Mouse (Mus musculus): ENCODE measurements around the gene Polr3h.

Gene Polr3h

DNA sequence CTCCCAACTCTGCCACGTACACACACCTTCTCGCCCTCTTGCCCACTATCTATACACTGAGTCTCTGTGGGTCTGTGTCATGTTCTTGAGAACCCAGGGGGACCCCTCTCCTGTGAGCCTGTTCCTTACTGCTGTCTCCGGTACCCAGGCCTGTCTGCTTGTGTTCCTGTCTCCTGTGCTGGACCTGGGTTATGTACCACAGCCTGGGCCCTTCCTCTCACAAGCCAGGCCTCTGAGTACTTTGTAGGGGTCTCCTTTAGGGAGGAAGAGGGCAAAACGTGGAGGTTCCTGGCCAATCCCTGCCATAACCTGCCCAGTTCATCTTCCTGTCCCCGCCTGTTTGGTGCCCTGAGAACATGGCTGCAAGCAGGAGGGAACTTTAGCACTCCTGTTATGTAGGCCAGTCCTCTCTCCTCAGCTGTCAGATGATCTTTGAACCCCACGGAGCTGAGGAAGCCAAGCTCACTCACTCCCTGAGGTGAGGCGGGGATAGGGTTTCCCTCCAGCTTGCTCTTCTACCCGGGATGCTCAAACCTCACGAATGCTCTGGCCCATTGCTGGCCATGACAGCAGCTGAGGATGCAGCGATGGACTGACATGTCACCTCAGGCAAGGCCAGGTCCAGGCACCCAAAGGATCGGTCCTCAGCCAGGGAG, 23.6 kb upstream of the Polr3h start:
- DNase-seq (ENCODE audit: low spot score), result no peak

DNA sequence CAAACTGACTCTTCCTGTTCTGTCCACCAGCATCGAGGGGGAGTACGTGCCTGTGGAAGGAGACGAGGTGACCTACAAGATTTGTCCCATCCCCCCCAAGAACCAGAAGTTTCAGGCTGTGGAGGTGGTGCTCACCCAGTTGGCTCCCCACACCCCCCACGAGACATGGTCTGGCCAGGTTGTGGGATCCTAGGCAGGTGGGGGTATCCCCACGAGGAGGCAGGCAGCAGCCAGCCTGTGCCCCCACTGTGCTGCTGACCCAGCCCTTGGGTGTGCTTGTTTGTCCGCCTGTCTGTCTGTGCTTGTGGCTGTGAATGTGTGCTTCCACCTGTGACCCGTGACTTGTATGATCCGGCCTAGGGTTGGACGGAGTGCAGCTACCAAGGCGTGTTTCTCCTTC, 23.0 kb upstream of the Polr3h start:
- DNase-seq (ENCODE audit: low spot score), result no peak

DNA sequence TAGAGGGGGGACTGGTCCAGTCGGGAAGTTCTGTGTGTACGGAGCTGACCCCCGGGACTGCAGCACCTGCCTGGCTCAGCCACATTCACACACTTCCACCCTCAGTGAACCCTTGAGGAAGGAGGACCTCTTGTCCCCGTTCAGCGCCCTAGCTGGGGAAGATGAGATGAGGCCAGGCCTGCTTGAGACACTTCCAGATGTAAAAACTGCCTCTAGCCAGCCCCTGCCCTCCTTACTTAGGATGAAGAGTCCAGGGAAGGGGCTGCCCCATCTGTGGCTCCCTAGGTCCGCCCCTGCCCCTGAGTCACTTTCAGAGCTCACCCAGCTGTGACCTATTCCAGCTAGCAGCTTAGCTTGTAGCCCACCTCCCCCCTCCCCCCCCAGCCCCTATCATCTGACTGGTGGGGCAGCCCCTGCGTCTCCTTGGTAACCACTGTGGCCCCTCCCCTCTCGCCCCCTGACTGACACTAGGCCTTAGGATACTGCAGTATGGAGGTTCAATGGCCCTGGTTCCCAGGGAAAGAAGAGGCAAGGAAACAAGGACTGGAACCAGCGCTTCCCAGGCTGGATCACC, 17.2 kb upstream of the Polr3h start:
- DNase-seq (ENCODE audit: low spot score), result peak; percentile 82

DNA sequence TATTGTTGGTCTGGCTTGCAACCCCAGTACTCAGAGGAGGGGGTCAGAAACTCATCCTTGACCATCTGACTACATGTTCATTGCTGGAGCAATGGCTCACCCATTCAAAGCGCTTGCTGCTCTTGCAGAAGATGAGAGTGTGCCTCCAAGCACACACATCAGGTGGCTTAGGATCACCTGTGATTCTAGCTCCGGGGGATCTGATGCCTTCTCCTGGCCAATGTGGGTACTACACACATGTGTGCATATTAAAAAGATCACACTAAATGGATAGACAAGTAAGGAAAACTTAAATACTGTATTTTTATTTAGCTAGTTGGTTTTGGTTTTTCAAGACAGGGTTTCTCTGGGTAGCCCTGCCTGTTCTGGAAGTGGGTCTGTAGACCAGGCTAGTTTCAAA, 15.0 kb upstream of the Polr3h start:
- DNase-seq (ENCODE audit: low spot score), result no peak

DNA sequence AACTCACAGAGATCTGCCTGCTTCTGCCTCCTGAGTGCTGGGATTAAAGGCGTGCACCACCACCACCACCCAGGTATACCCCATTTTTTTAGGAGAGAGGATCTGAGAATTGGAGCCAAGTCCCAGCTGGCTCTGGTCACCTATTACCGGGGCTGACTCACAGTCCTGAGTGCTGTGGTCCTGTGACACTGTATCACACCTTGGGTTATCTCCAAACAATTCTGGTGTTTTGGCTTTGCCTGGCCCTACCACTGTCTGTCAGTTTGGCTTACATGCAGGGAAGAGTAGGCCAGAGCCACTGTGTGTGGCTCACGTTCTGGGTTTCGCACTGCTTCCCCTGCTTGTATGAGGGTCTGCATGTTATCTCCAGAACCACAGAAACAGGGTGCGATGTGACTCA, 14.2 kb upstream of the Polr3h start:
- no peak for DNase-seq (ENCODE audit: low spot score)

DNA sequence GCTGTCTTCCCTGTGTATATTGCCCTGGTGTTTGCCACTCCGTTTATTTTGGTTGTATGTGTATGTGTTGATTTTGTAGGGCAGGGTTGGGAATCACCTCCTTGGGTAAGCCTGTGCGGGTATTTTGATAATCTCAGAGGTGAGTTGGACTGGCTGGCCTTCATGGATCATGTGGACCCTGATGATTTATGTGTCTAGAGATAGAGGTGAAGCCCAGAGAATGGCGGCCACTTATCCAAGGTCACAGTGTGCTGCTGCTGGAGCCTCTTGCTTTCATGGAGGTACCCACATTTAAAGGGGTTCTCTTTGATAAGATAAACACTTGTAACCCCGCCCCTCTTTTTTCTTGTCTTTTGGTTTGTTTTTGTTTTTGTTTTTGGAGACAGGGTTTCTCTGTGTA, 13.7 kb upstream of the Polr3h start:
- no peak for DNase-seq (ENCODE audit: low spot score)

DNA sequence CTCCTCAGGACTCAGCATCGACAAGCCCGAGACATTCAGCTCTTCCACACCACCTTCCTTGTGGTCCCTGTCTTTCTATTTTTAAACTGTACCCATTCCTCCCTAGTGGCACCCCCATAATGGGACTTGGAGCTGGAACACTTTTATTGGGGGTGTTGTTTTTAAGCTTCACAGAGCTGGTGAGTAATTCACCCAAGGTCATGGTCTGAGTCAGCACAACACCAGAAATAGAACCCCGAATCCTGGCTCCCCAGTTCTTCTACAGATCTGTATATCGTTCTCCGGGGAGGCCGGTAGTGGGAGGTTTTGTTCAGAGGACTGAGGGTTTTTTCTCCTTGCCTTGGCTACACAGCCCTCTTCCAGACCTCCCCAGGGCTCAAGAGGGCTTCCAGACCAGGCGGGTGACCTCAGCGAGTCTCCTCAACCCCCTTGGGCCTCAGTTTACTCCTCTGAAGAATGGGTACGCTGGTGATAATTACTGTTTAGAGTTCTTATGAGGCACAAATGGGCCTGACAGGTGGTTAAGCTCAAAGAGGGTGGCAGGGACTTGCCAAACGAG, 13.2 kb upstream of the Polr3h start:
- no peak for DNase-seq (ENCODE audit: low spot score)

DNA sequence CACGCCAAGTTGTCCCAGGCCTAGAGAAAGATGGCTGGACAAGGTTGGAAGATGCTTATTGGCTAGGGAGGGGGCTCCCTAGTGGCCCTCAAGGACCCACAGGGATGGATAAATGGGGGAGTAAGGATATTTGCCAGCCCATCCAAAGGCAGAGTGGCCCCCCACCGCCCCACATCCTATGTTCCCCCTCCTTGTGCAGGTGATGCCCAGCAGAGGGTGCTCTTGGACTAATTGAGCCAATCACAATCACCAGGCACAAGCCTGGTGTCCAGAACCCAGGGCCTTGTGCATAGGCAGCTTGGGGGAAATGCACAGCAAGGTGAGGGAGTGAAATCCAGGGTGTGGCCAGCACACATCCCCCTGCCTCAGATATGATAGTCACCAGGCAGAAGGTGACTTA, 12.2 kb upstream of the Polr3h start:
- DNase-seq (ENCODE audit: low spot score), result peak; percentile 77

DNA sequence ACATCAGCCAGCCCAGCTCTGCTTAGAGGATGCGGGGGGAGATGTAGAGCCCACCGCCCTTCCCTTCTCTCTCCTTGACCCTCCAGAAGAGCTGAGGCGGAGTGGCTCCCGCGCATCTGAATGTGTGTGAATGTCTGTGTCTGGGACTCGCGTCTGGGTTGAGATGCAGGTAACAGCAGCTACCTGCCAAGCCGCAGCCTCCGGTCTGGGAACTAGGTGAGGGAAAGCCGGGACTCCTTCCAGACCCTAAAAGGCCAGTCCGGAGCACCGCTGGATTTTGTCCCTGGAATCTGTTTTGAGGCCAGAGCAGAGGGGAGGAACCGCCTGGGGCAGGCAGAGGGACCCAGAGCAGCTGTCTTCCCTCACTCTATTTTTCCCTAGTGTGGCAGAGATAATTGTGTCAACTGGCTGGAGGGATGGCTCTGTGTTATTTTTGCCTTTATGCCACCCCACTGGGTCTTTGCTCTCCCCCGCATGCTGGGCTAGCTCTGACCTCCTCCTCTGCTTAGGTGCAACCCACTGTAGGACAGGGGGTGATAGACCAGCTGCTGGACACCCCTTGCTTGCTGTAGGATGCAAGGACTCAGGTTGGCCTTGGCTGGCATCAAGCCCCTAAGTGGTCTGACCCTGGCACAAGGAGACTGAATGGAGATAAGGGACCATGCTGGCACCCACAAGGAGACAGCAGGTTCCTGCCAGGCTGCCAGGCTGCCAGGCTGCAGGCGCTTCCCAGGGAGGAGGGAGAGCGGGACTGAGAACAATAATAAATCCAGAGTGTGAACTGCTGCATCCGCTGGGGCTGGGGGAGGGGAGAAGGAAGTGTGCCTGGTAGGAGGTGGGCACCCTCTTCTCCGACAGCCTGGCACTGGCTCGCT, 11.3 kb upstream of the Polr3h start:
- DNase-seq (ENCODE audit: low spot score), result peak; percentile 44

DNA sequence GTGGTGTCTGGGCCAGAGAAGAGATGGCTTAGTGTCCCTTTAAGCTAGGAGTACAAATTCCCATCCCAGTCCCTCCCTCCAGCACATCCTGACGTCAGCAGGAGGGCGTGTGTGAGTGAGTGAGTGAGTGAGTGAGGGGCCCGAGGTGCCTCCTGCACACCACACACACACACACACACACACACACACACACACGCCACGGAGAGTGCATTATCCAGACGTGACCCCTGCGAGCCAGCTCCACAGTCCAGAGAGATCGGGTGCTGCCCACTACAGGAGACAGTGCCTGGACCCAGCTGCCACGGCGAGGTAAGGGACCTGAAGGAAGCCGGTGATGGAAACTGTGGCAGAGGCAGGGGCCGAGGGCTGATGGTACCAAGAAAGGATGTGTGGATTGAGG, 10.6 kb upstream of the Polr3h start, which contains the start of gene Csdc2:
TSS of gene Csdc2 (plus strand) at position 81 of the 400 bp plus-strand sequence.
- peak; percentile 81 for DNase-seq (ENCODE audit: low spot score)

DNA sequence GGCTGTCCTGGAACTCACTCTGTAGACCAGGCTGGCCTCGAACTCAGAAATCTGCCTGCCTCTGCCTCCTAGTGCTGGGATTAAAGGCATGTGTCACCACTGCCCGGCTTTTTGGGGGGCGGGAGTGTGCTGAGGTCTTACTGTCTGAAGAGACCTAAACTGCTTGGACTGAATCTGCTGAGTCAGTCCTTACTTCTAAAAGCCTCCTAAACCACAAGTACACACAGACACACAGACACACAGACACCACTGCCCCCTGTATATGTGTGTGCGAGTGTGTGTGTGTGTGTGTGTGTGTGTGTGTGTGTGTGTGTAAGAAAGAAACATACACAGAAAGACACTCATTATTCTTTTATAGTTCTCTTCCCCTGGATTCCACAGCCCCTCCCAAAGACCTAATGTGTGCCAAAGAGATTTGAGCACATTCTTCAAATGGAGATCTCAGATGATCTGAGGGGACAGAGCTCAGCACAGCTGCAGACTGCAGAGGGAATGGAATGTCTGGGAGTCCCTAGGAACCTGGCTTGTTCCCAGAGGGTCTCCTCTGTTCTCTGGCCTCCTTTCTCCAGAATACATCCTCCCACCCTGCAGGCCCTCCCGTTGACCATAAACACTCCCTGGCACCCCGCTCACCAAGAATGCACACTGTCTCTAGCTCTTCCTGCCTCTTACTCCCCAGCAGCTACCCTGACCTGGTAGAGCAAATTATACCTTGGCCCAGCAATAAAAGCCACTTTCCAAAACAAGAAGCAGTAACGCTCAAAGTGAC, 10.0 kb upstream of the Polr3h start:
- no peak for DNase-seq (ENCODE audit: low spot score)

DNA sequence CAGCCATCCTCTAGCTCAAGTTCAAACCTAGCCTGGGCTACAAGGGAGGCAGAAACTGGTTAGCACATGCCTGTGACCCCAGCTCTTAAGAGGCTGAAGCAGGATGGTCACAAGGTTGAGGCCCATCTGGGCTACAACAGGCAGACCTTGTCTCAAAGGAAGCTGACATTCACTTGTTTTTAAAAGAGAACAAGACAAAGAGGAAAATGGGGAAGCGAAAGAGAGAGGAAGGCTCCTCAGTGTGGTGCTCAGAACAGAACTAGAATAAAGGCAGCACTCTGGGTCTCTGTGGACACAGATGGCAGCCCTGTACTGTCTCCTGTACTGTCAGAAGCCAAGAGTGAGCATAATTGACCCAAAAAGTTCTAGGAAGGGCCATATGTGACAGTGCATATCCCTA, 7.9 kb upstream of the Polr3h start:
- DNase-seq (ENCODE audit: low spot score), result no peak

DNA sequence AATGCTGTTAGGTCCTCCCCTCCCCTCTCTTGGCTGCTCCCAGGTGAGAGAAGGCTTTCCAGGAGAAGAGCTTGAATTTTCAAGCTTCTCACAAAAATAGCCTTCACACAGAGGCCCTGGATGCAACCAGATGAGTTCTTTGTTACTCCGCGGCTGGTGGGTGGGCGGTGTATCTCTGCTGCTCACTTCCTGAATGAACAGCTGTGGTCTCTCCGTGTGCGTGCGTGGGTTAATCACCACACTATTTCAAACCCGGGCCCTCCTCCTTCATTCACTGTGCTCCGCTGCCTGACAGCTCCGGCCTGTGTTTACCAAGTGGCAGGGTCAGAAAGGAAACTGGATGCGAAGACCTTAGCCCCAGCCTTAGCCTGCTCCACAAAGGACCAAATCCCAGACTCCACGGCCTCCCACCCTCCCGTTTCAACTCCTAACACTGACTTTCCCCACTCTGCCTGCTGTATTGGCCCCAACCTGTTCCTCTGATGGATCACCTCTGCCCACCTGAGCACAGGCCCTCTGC, 7.0 kb upstream of the Polr3h start:
- DNase-seq (ENCODE audit: low spot score), result no peak

DNA sequence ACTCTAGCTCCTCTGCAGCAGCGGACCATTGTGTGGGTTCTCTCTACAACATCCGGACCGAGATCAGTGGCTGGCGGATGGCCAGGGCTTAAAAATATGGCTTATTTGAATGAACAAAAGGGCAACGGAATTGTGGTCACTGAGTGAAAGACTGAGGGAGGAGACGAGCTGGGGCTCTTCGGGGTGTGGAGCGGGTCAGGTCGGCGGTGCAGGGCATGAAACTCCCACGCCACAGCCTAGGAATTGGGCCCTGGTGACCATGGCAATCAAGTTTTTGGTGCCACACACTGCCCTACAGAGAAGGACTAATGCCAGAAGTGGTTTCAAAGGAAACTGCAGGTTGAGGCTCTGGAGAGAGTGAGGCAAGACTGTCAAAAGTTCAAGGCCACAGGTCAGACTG, 2.2 kb upstream of the Polr3h start:
- DNase-seq (ENCODE audit: low spot score), result no peak

DNA sequence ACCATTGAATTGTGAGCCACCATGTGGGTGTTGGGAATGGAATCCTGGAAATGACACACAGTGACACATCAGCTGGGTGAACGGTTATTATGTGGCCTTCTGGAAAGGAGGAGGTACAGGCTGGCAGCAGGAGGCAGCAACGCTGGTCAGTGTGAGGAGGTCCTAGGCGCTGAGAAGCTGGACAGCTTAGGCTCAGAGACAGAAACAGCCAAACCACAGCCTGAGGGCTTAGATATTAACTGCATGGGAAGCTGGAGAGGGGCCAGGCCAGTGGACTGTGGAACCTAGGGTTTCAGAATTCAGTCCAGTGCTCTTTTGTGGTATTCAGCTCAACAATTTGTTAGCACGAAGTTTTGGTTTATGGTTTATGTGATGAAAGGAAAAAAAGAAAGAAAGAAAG, 1.7 kb upstream of the Polr3h start:
- no peak for DNase-seq (ENCODE audit: low spot score)

DNA sequence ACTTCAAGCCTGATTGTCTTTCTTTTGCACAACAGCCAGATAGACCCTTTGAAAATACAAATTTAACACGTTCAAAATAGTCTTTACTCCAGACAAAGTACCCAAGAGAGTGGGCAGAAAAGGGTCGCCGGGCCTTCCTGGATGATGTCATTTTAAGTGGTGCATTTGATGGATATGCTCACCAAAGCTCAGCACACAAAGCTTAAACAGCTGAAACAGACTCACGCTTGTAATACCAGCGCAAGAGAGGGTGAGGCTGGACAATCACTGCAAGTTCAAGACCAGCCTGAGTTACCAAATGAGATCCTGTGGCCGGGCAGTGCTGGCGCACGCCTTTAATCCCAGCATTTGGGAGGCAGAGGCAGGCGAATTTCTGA, 394 bp upstream of the Polr3h start:
- no peak for DNase-seq (ENCODE audit: low spot score)

DNA sequence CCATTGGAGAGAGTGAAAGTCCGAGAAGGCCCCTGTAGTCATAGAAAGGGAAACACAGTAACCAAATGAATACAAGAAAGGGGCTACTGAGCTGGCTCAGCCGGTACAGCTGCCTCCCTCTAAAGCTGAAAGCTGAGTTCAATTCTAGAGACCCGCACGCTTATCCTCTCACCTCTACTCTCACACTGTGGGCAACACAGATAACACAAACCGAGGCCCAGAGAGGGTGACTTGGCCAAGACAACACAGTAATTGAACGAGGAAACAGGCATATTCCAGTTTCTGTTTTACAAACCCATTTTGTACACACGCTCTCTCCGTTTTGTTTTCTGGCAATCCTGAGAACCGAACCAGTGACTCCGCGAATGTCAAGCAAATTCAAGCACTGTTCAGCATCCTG, 1.1 kb downstream of the Polr3h start:
- no peak for DNase-seq (ENCODE audit: low spot score)

DNA sequence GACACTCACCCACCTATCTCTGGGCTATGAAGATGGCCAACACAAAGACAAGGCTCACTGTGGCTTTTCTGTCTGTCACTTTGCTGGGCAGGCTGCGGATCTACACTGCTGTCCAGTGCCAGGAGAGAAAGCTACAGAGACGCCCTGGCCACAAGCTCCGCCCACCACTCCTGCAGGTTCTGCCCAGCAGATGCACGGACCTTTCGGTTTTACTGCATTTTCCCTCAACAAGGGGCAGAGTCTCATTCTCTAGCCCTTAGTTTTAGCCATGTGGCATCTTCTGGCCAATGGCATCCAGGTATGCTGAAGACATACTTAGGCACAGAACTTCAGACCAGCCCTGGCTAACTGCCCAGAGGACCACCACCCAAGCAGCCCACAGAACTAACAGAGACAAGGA, 4.8 kb downstream of the Polr3h start:
- DNase-seq (ENCODE audit: low spot score), result no peak

DNA sequence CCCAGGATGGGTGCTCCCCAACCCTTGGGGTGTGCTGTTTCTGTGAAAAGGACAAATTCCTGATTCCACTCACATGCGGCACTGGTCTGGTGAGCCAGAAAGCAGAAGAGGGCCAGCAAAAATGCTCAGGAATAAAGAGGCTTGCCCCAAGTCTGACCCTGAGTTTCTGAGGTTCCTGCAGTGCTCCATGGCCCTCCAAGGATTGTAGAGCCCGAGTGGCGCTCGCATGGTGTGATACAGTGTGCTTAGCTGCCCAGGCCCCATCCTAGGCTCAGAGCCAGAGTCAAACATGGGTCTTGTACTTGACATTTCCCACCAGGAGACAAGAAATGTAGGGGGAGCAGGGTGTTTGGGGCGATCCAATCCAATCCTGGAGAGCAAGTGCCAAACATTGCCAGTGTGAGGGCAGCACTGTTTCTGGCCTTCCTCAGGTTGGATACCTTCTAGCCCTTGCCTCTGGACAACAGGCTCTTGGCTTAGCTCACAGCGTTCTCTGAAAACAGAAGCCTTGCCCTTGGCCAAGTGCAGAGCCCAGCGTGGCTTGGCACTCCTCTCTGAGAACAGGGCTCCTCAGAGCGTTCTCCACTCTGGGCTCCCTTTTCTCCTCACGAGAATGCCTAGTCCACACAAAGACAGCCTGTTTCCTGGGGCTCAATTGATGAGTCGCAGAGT, 5.4 kb downstream of the Polr3h start:
- DNase-seq (ENCODE audit: low spot score), result no peak

DNA sequence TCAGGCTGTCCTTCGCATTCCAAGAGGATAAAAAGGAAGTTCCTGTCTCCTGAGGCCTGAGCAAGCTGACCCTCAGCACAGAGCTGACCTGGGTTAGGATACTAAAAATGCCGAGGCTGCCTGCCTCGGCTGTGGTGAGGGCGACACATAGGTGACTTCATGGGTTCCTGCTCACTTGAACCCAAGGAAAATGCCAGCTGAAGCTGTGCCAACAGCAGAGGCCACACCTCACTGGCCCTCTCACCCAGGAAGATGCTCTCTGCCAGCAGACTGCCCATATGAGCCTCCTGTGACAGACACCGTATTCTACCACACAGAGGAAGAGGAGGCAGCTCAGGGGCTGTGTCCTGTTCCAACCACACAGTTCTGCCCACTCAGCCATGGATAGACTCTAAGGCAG, 7.0 kb downstream of the Polr3h start:
- no peak for DNase-seq (ENCODE audit: low spot score)
